Mouse (Mus musculus): ENCODE data around the gene Ucma.
A peak's percentile ranks its signal among the peaks of the same experiment; 100 is the strongest.
"Not testable (repeated sequence)": the region's sequence is repeated elsewhere in the genome, so short reads cannot be mapped to it uniquely, and the experiment has no call there.

Ucma gene

GRCm38 (mm10) chr2:4975807-4976206 lies at the start of gene Ucma:
Gene Ucma (plus strand): TSS chr2:4976122.
- DNase-seq (ENCODE audit: low spot score in 2 of 2) = peak in 1 of 2 experiments; percentile 8

- DNase-seq (ENCODE audit: low spot score in 2 of 2) = no peak
These were observed 48.5 kb upstream of the Ucma start for GRCm38 (mm10) chr2:4927391-4927790.

- DNase-seq (ENCODE audit: low spot score in 2 of 2) = no peak
These were observed 46.7 kb upstream of the Ucma start for GRCm38 (mm10) chr2:4929230-4929629.

- DNase-seq (ENCODE audit: low spot score in 2 of 2) = no peak
These were observed 41.4 kb upstream of the Ucma start for GRCm38 (mm10) chr2:4934516-4934915.

- DNase-seq (ENCODE audit: low spot score in 2 of 2) = no peak
These were observed 38.0 kb upstream of the Ucma start for GRCm38 (mm10) chr2:4937931-4938330.

GRCm38 (mm10) chr2:4940861-4941260 lies 35.1 kb upstream of the Ucma start:
- DNase-seq (ENCODE audit: low spot score in 2 of 2) = no peak

- not testable (repeated sequence) for DNase-seq (ENCODE audit: low spot score in 2 of 2)
These were observed 26.2 kb upstream of the Ucma start for GRCm38 (mm10) chr2:4949691-4950090.

- no peak for DNase-seq (ENCODE audit: low spot score in 2 of 2)
These were observed 24.9 kb upstream of the Ucma start for GRCm38 (mm10) chr2:4950986-4951385.

- DNase-seq (ENCODE audit: low spot score in 2 of 2) = no peak
These were observed 21.6 kb upstream of the Ucma start for GRCm38 (mm10) chr2:4954216-4954760.

- no peak for DNase-seq (ENCODE audit: low spot score in 2 of 2)
These were observed 17.9 kb upstream of the Ucma start for GRCm38 (mm10) chr2:4958039-4958438.

GRCm38 (mm10) chr2:4967806-4968205 lies 8.1 kb upstream of the Ucma start:
- no peak for DNase-seq (ENCODE audit: low spot score in 2 of 2)

- no peak for DNase-seq (ENCODE audit: low spot score in 2 of 2)
These were observed 6.8 kb upstream of the Ucma start for GRCm38 (mm10) chr2:4969083-4969482.

GRCm38 (mm10) chr2:4978091-4978490 lies 2.2 kb downstream of the Ucma start:
- DNase-seq (ENCODE audit: low spot score in 2 of 2) = no peak

GRCm38 (mm10) chr2:4983987-4984386 lies 8.1 kb downstream of the Ucma start:
- DNase-seq (ENCODE audit: low spot score in 2 of 2) = no peak

- DNase-seq (ENCODE audit: low spot score in 2 of 2) = no peak
These were observed 9.1 kb downstream of the Ucma start for GRCm38 (mm10) chr2:4985000-4985399.

- DNase-seq (ENCODE audit: low spot score in 2 of 2) = no peak
These were observed 10.9 kb downstream of the Ucma start for GRCm38 (mm10) chr2:4986798-4987197.

- no peak for DNase-seq (ENCODE audit: low spot score in 2 of 2)
These were observed 11.7 kb downstream of the Ucma start for GRCm38 (mm10) chr2:4987388-4988180.

- no peak for DNase-seq (ENCODE audit: low spot score in 2 of 2)
These were observed 13.0 kb downstream of the Ucma start for GRCm38 (mm10) chr2:4988826-4989424.

- DNase-seq (ENCODE audit: low spot score in 2 of 2) = peak in 1 of 2 experiments; percentile 24
These were observed 17.7 kb downstream of the Ucma start for GRCm38 (mm10) chr2:4993584-4993983.

GRCm38 (mm10) chr2:4994436-4994835 lies 18.5 kb downstream of the Ucma start:
- DNase-seq (ENCODE audit: low spot score in 2 of 2) = no peak

GRCm38 (mm10) chr2:4995646-4996045 lies 19.7 kb downstream of the Ucma start:
- DNase-seq (ENCODE audit: low spot score in 2 of 2) = no peak

GRCm38 (mm10) chr2:4996421-4996824 lies 20.5 kb downstream of the Ucma start:
- DNase-seq (ENCODE audit: low spot score in 2 of 2) = no peak

GRCm38 (mm10) chr2:4998905-4999304 lies 23.0 kb downstream of the Ucma start:
- DNase-seq (ENCODE audit: low spot score in 2 of 2) = no peak
